Mouse (Mus musculus): ENCODE measurements around the gene St6galnac1. TPM values are rescaled to one million over a fixed set of nuclear protein-coding genes. Genes with fewer than 3 reads are reported as not detected.

St6galnac1 gene
- polyA plus RNA-seq, 1 experiment from 2014 or later = not detected

- 0 out of 2 replicates have a peak, but pooled peaks have one; percentile 30 for ATAC-seq
- Histone ChIP-seq H3K4me1 (peaks cover 37% of the 10 kb centered on the region), H3K4me2 (no peak overlapping the region), H3K9ac (no peak overlapping the region), H3K4me3 (no peak overlapping the region), H3K36me3 (no peaks in the 10 kb centered on the region), H3K9me3 (replicated peaks) (no peaks in the 10 kb centered on the region), H3K27ac (peak overlapping the region; percentile 45; the same call in 1 of the 2 replicates), H3K27me3 (replicated peaks) (peaks cover 26% of the 10 kb centered on the region)
- WGBS (ENCODE audit: insufficient replicate concordance) = 42% methylated on average over 20 of the region's 20 CpGs
Observed at GRCm38 (mm10) chr11:116814076-116814883, 39.0 kb upstream of the St6galnac1 start.

- H3K36me3 ChIP-seq = no peaks in the 10 kb centered on the region
- no peak overlapping the region for H3K4me3 ChIP-seq
- H3K27ac ChIP-seq = peak overlapping the region; percentile 45; the same call in 1 of the 2 replicates
- no peak overlapping the region for H3K4me2 ChIP-seq
- H3K4me1 ChIP-seq = peaks cover 31% of the 10 kb centered on the region
- no peaks in the 10 kb centered on the region for H3K9me3 ChIP-seq (replicated peaks)
- peaks cover 26% of the 10 kb centered on the region for H3K27me3 ChIP-seq (replicated peaks)
- 81% methylated on average over 13 of the region's 13 CpGs for WGBS (ENCODE audit: insufficient replicate concordance)
- ATAC-seq = no peak
- no peak overlapping the region for H3K9ac ChIP-seq
Observed at GRCm38 (mm10) chr11:116813610-116814009, 38.3 kb upstream of the St6galnac1 start.

- no peak overlapping the region for H3K9ac ChIP-seq
- H3K27me3 ChIP-seq (replicated peaks) = peaks cover 26% of the 10 kb centered on the region
- no peak overlapping the region for H3K4me2 ChIP-seq
- H3K9me3 ChIP-seq (replicated peaks) = no peaks in the 10 kb centered on the region
- WGBS (ENCODE audit: insufficient replicate concordance) = 66% methylated on average over 21 of the region's 21 CpGs
- peak overlapping the region; percentile 18 for H3K27ac ChIP-seq
- no peaks in the 10 kb centered on the region for H3K36me3 ChIP-seq
- peaks cover 26% of the 10 kb centered on the region for H3K4me1 ChIP-seq
- no peak for ATAC-seq
- H3K4me3 ChIP-seq = no peak overlapping the region
Observed at GRCm38 (mm10) chr11:116812793-116813529, 37.7 kb upstream of the St6galnac1 start.

DNA sequence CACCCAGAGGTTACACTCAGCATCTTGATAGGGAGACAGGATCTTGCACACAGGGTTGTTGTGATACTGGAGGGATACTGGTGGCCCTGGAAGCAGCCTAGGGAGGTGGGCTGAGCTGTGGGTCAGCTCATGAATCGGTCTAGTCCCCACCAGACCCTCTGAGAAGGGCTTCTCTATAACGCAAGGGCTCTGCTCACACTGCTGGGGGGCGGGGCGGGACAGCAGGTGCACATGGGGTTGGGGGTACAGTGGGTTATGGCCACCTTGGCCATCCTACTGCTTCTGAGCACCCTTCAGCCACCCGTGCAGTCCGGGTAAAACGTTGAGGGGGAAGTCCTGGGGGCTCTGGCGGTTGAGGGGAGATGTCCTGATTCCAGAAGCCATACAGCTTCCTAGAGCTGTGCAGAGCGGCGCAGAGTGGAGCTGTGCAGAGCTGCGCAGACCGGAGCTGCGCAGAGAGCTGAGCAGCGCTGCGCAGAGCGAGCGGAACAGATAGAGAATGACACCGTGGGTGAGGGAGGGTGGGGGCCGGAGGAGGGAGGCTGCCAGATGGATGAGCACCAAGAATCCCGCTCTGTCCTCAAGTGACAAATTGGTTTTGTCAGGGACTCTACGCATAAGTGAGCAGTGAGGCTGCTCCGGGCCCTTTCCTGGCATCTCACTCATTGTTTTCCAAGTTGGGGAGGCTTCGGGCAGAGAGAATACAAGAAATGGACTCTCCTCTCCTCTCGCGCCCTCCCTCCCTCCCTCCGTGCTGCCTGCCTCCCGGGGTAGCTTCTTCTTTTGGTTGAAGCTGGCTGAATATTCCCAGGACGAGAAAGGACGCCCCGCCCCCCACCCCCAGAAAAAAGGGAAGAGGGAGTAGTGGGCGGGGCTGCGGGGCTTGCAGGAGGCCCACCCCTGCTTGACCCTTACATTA is 35.9 kb upstream of the St6galnac1 start:
- Histone ChIP-seq H3K27me3 (replicated peaks) (peaks cover 26% of the 10 kb centered on the region), H3K9ac (no peak overlapping the region), H3K4me2 (peak overlapping the region; percentile 66), H3K4me1 (peaks cover 22% of the 10 kb centered on the region), H3K4me3 (peak overlapping the region; percentile 27), H3K9me3 (replicated peaks) (no peaks in the 10 kb centered on the region), H3K36me3 (no peaks in the 10 kb centered on the region), H3K27ac (no peak overlapping the region)
- WGBS (ENCODE audit: insufficient replicate concordance) = 19% methylated on average over 32 of the region's 32 CpGs
- peak; percentile 47 for ATAC-seq

DNA sequence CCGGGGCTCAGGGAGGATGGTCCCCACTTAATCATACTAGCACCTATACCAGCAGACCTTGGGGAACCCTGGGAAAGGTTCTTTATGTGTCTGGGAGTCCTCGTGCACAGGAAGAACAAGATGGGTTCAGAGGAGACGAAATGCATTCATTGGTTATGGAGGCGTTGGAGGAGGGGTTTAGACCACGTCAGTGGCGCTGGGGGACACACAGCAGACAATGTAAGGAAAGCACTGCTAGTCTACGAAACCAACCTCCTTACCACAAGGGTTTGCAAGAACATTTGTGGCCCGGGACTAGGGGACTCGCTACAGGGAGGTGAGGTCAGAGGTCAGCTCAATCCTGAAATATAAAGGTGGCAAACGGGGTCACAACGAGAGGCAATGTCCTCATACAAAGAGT is 35.2 kb upstream of the St6galnac1 start:
- H3K4me2 ChIP-seq = no peak overlapping the region
- H3K4me1 ChIP-seq = peaks cover 22% of the 10 kb centered on the region
- no peak for ATAC-seq
- H3K4me3 ChIP-seq = no peak overlapping the region
- H3K27me3 ChIP-seq (replicated peaks) = peaks cover 26% of the 10 kb centered on the region
- 75% methylated on average over 11 of the region's 11 CpGs for WGBS (ENCODE audit: insufficient replicate concordance)
- no peaks in the 10 kb centered on the region for H3K36me3 ChIP-seq
- no peaks in the 10 kb centered on the region for H3K9me3 ChIP-seq (replicated peaks)
- no peak overlapping the region for H3K9ac ChIP-seq
- no peak overlapping the region for H3K27ac ChIP-seq

DNA sequence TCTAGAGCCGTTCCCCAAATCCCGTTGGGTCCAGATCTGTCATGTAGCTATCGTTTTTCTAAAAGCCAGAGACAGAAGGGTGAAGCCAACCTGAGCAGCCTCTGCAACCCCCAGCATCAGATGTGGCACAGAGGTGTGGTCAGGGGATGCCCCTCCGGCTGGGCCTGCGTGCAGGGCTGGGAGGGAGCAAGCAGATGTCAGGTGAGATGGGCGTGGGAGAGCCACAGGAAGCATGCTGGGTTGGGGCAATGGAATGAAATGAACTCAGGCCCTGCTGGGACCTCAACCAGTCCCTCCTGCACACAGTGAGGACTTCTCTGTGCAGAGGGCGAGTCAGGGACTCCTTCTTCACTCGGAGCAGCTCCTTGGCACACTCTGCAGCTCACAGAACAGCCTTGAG is 34.2 kb upstream of the St6galnac1 start:
- Histone ChIP-seq H3K27ac (no peak overlapping the region), H3K36me3 (no peaks in the 10 kb centered on the region), H3K9me3 (replicated peaks) (no peaks in the 10 kb centered on the region), H3K4me3 (no peak overlapping the region), H3K27me3 (replicated peaks) (peaks cover 26% of the 10 kb centered on the region), H3K4me2 (no peak overlapping the region), H3K9ac (no peak overlapping the region), H3K4me1 (peaks cover 17% of the 10 kb centered on the region)
- no peak for ATAC-seq
- 72% methylated on average over 8 of the region's 8 CpGs for WGBS (ENCODE audit: insufficient replicate concordance)

GRCm38 (mm10) chr11:116808811-116809395 is 33.6 kb upstream of the St6galnac1 start:
- no peak overlapping the region for H3K4me2 ChIP-seq
- ATAC-seq = no peak
- 69% methylated on average over 11 of the region's 11 CpGs for whole genome bisulfite sequencing (ENCODE audit: insufficient replicate concordance)
- no peak overlapping the region for H3K27ac ChIP-seq
- peaks cover 26% of the 10 kb centered on the region for H3K27me3 ChIP-seq (replicated peaks)
- H3K4me1 ChIP-seq = peaks cover 12% of the 10 kb centered on the region
- no peaks in the 10 kb centered on the region for H3K9me3 ChIP-seq (replicated peaks)
- H3K4me3 ChIP-seq = no peak overlapping the region
- no peaks in the 10 kb centered on the region for H3K36me3 ChIP-seq
- no peak overlapping the region for H3K9ac ChIP-seq

GRCm38 (mm10) chr11:116807938-116808606 is 32.8 kb upstream of the St6galnac1 start:
- H3K36me3 ChIP-seq = no peaks in the 10 kb centered on the region
- no peak overlapping the region for H3K4me2 ChIP-seq
- no peak overlapping the region for H3K4me3 ChIP-seq
- peaks cover 21% of the 10 kb centered on the region for H3K27me3 ChIP-seq (replicated peaks)
- no peak overlapping the region for H3K9ac ChIP-seq
- no peak for ATAC-seq
- no peak overlapping the region for H3K27ac ChIP-seq
- WGBS (ENCODE audit: insufficient replicate concordance) = 33% methylated on average over 7 of the region's 7 CpGs
- H3K4me1 ChIP-seq = peaks cover 11% of the 10 kb centered on the region
- no peaks in the 10 kb centered on the region for H3K9me3 ChIP-seq (replicated peaks)

DNA sequence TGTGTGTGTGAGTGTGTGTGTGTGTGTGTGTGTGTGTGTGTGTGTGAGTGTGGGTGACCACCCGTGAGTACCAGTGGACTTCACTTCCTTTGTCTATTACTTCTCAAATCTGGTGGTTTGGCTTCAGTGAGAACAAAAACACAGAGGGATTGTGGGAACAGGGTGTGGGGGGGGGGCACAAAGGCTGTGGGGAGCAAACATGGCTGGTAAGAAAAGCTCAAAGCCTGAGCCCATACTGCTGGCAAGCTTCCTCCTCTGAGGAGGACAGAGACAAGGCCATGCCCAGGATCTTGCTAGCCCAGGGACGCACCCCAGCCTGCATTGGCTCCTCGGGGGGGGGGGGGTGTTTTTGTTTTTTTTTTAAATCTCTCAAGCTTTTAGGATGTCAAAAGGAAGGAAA is 32.2 kb upstream of the St6galnac1 start:
- Histone ChIP-seq H3K4me3 (no peak overlapping the region), H3K4me2 (no peak overlapping the region), H3K27me3 (replicated peaks) (peaks cover 21% of the 10 kb centered on the region), H3K27ac (no peak overlapping the region), H3K4me1 (peaks cover 11% of the 10 kb centered on the region), H3K9me3 (replicated peaks) (no peaks in the 10 kb centered on the region), H3K9ac (no peak overlapping the region), H3K36me3 (no peaks in the 10 kb centered on the region)
- ATAC-seq = no peak
- WGBS (ENCODE audit: insufficient replicate concordance) = 57% methylated on average over 3 of the region's 3 CpGs

GRCm38 (mm10) chr11:116807116-116807515 is 31.8 kb upstream of the St6galnac1 start:
- Histone ChIP-seq H3K9ac (no peak overlapping the region), H3K27me3 (replicated peaks) (peaks cover 21% of the 10 kb centered on the region), H3K27ac (no peak overlapping the region), H3K4me1 (peaks cover 11% of the 10 kb centered on the region), H3K4me3 (no peak overlapping the region), H3K4me2 (no peak overlapping the region), H3K9me3 (replicated peaks) (no peaks in the 10 kb centered on the region), H3K36me3 (no peaks in the 10 kb centered on the region)
- WGBS (ENCODE audit: insufficient replicate concordance) = 63% methylated on average over 7 of the region's 7 CpGs
- no peak for ATAC-seq

Measured in liver, embryonic 12.5 days (tissue).